Mouse (Mus musculus): Measurements from ENCODE around the gene Ocrl.

The Ocrl gene

DNA sequence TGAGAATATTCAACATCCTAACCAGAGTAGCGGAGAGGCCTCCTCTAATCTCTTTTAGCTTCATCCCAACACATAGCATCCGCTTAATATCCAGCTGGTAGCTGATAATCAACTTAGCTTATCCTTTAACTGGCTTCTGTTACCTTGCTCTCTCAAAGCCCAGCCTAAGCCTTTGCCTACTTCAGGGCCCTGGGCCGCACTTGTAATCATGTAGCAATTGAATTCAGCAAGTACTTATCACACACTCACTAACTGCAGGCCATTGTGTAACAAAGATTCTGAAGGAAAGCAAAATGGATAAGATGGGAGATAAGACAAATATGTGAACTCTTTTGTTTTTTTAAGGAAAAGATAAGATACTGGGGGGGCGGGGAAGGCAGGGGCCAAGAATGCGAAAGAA lies 64.9 kb downstream of the Ocrl start:
- no peak for DNase-seq (ENCODE audit: low spot score in 2 of 2)

DNA sequence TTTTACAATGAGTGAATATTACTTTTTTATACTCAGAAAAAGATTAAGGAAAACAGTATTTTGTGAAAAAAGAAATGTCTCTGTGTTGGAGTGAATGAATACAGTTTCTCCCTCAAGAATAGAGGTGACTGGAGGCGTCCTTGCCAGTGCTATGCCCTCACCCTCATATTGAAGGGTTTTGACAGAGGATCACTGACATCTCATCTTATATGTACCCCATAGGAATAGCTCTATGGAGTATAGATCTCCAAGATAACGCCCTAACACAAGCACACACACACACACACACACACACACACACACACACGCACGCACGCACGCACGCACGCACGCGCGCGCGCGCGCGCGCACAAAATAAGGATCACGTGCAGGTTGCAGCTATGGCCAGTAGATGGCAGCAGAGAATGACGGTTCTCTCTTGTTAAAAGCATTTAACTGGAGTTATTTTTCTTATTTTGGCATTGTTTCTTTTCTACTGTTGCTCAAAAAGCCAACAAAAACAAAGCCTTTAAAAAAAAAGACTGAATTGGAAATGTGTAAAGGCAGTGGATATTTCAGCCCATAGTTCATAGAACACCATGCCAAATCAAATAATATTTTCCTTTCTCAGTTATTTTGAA lies 72.9 kb downstream of the Ocrl start:
- peak; percentile 13 to 30 for DNase-seq (ENCODE audit: low spot score in 2 of 2)

DNA sequence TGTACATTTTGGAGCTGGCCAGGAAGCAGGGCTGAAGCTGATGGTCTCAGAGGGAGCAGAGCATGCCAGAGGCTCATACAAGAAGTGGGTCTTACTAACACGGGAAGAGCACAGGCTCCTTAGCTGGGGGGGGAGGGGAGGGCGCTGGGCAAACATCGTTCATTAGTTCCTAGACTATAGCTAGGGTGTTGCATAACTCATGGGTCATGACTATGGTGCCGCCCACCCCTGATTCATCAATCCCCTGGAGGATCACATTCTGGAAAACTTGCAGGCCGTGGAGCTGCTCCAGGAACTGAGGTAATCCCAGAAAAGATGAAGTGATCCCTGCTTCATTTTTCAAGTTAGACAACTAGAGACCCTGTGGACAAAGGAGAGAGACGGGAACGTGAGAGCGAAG lies 75.8 kb downstream of the Ocrl start:
- DNase-seq (ENCODE audit: low spot score in 2 of 2), result no peak

DNA sequence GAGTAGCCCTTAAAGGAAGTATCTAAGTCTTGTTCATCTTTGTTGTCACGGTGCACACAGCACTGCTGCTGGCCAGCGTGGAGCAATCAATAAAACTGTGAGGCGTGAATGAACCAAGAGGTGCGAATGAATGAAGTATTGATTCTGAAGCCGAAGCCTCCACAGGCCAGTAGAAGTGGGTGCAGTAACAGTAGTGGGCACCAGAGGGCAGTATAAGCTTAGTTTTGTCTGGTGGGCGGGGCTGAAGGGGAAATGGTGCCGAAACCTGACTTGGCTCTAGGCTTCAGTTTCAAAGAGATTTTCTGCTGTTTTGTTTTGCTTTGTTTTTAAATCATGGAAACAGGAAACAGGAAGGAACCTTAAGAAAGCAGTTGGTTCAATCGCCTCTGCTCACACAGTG lies 80.4 kb downstream of the Ocrl start:
- peak in 1 of 2 experiments; percentile 29 for DNase-seq (ENCODE audit: low spot score in 2 of 2)

DNA sequence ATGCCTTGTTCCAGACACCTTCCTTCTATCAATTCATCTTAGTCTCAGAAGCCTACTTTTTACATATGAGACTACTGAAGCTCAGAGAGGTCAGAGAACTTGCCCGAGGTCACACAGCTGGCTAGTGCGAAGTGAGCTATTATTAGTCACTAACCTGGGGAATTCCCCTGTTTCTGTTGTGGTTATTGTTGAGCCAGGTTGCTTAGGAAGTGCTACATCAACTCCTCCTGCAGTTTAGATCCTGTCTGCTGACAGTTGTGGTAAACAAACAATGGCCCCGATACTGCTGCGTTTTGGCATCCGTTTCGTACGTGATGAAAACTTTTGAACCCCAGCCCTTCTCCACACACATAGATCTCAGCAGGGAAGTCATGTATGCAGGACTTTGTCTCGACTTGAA lies 86.2 kb downstream of the Ocrl start:
- no peak for DNase-seq (ENCODE audit: low spot score in 2 of 2)

DNA sequence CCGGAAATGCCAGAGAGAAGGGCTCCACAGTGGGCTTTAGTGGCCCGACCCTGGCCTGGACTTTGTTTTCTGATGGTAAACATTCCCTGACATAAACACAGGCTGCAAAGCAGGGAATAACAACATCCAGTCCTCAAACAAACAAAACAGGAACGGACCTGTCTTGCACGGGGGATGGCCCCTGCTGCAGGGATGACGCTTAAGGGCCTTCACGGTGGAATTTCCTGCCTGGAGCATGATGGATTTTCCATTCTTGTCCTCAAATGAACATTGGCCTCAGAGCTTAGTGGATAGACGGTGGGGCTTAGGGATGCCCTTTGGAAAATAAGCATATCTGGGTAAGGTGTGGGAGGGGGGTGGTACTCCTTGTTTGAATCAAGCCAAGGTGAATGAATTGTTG lies 89.0 kb downstream of the Ocrl start:
- DNase-seq (ENCODE audit: low spot score in 2 of 2), result no peak

DNA sequence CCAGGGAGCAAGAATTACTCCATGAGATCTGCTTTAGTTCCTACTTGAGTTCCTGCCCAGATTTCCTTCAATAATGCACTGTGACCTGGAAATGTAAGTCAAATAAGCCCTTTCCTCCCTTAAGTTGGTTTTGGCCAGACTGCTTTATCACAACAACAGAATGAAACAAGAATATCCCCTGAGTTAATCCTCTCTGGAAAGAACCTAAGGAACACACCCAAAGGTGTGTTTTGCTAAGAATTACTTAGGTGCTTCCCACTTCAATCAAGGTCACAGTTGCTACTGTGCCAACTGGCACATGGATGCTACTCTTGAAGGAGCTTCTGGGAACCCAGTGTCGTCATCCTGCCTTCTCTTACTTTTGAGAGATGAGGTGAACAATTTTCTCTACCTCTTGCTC lies 92.6 kb downstream of the Ocrl start:
- no peak for DNase-seq (ENCODE audit: low spot score in 2 of 2)

DNA sequence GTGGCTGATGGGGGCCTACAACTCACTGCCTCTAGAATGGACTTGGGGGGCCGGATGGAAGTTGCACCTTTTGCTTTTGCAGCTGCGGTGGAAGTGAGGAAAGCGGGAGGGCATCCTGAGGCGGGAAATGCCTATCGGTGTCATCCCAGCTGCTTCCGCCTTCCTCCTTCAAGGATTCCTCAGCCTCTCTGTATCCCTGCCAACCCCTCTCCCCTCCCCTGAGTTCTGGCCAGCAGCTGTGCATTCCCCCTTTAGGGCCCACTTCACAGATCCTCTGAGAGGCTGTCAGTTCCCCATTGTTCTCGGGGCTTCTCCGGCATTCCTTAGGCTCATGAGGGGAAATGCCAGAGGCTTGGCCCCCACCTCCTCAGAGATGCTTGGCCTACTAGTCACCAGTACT lies 93.9 kb downstream of the Ocrl start:
- DNase-seq (ENCODE audit: low spot score in 2 of 2), result no peak

DNA sequence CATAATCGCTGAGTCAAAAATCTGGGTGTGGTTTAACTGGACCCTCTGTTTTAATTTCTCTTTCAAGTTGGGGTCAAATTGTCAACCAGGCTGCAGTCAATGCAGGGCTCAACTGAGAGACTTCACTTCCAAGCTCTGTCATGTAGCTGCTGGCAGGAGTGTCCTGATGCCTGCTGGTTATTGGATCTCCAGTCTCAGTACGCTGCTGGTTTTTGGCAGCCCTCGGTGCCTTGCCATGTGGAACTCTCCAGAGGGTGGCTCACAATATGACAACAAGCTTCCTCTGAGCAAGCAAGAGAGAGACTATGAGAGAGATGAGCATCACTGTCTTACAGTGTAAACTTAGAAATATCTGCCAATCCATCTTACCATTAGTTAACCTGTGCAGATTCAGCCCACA lies 99.5 kb downstream of the Ocrl start:
- DNase-seq (ENCODE audit: low spot score in 2 of 2), result no peak

Data from right cerebral cortex, postnatal 36 days (tissue).